Mouse (Mus musculus) ES-E14 (cell line): ENCODE results near the gene Cycs. TPM values are rescaled to one million over a fixed set of nuclear protein-coding genes. Genes with fewer than 3 reads are reported as not detected.
"Not testable (repeated sequence)": the region's sequence is repeated elsewhere in the genome, so short reads cannot be mapped to it uniquely, and the experiment has no call there.

Experiments used
- DNase-seq: peaks from one replicate; pipeline ENCODE4 v3.0.0-alpha.2; 2013; ENCODE audit warnings: low read depth, low spot score
- H3K27ac ChIP-seq: 2 replicates; pipeline ENCODE4 v1.5.1; 2012; ENCODE audit warnings: low read depth, mild to moderate bottlenecking, low read length, moderate library complexity, mixed read lengths; ENCODE audit not compliant: poor library complexity, insufficient read depth, severe bottlenecking
- H3K36me3 ChIP-seq: 2 replicates; pipeline ENCODE4 v1.6.1; 2012; ENCODE audit warnings: mild to moderate bottlenecking, low read length, moderate library complexity, mixed read lengths; ENCODE audit not compliant: control insufficient read depth, poor library complexity, insufficient read depth, severe bottlenecking
- H3K4me1 ChIP-seq, 2 experiments: fragments of 150-350 bp in 1 of 2; sonication (generic) in 1 of 2; 2 replicates each; pipeline ENCODE4 v1.6.1; 2012; ENCODE audit warnings: low read length in 2 of 2, mild to moderate bottlenecking in 1 of 2, mixed read lengths in 1 of 2; ENCODE audit not compliant: control insufficient read depth in 2 of 2, insufficient read depth in 2 of 2, poor library complexity in 1 of 2
- H3K4me3 ChIP-seq, 2 experiments: fragments of 150-350 bp in 1 of 2; sonication (generic) in 1 of 2; 2 replicates each; pipeline ENCODE4 v1.5.1; 2012; ENCODE audit warnings: low read length in 2 of 2, low read depth in 1 of 2, mild to moderate bottlenecking in 1 of 2, mixed read lengths in 1 of 2; ENCODE audit not compliant: insufficient read depth in 1 of 2, poor library complexity in 1 of 2, severe bottlenecking in 1 of 2
- H3K9ac ChIP-seq: 2 replicates; pipeline ENCODE4 v1.6.1; 2012; ENCODE audit warnings: low read depth, mild to moderate bottlenecking, low read length, mixed read lengths; ENCODE audit not compliant: poor library complexity, insufficient read depth, severe bottlenecking
- H3K9me3 ChIP-seq: fragments of 150-350 bp; sonication (generic); 2 replicates; pipeline ENCODE4 v1.6.1; 2012; ENCODE audit warnings: low read depth, mild to moderate bottlenecking, low read length; ENCODE audit not compliant: control insufficient read depth, insufficient read depth
- CHD2 ChIP-seq: IDR thresholded peaks from 2 replicates; pipeline ENCODE4 v1.6.1; 2014; ENCODE audit warnings: mild to moderate bottlenecking, low read depth, low read length, inconsistent platforms
- HCFC1 ChIP-seq: IDR thresholded peaks from 2 replicates; pipeline ENCODE4 v1.6.1; 2012; ENCODE audit warnings: low read length, inconsistent platforms, borderline replicate concordance; ENCODE audit not compliant: insufficient read depth
- MAFK ChIP-seq: IDR thresholded peaks from 2 replicates; pipeline ENCODE4 v1.6.1; 2014; ENCODE audit warnings: mild to moderate bottlenecking, low read depth, low read length, inconsistent platforms; ENCODE audit not compliant: insufficient read depth
- ZC3H11A ChIP-seq: IDR thresholded peaks from 2 replicates; pipeline ENCODE4 v1.6.1; 2012; ENCODE audit warnings: low read depth, mild to moderate bottlenecking, inconsistent platforms, low read length, borderline replicate concordance
- ZNF384 ChIP-seq: IDR thresholded peaks from 2 replicates; pipeline ENCODE4 v1.6.1; 2012; ENCODE audit warnings: low read depth, low read length, inconsistent platforms
- in situ Hi-C, 2 experiments: fragments of 600-800 bp; cut with MboI; formaldehyde crosslinking; loops; one replicate each; pipeline ENCODE4 v1.15.1; 2025; ENCODE audit warnings: low sequenced_read_pairs in 2 of 2, inconsistent platforms in 1 of 2; ENCODE audit not compliant: unreplicated experiment in 2 of 2
- total RNA-seq: library from RNA; depleted of rRNA; stranded (reverse); fragments of 300-350 nt; gene quantifications from 2 replicates; pipeline ENCODE4 v1.2.3, GENCODE M21; 2012

Gene Cycs
- total RNA-seq, 1 experiment = 52.1 TPM

DNA sequence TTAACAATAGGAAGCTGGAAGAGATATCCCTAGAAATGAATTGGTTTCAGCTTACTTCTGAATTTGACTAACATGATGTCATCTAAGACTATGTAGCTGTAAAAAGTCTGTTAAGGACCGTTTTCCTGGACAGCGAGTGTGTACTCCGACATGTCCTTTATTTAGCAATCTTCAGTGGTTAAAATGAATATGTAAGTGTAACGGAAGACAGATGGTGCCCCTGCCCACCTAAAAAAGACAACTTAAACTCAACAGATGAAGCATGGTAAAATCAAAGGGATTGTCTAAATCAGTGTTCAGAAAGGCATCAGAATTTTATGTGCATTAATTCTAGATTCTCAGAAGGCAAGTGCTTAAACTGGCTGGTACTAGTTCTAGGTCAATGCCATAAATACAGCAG is 3.9 kb downstream of the Cycs start:
- H3K9me3 ChIP-seq = no peaks in the 10 kb centered on the region
- no peak for DNase-seq
- no peak overlapping the region for H3K4me3 ChIP-seq
- no peak for TF ChIP-seq MAFK
- no peak for TF ChIP-seq HCFC1
- no peak overlapping the region for H3K9ac ChIP-seq
- H3K36me3 ChIP-seq = peaks cover 3% of the 10 kb centered on the region; the same call in 1 of the 2 replicates
- no peak overlapping the region for H3K27ac ChIP-seq
- in situ Hi-C loops = no loop called here
- no peaks in the 10 kb centered on the region for H3K4me1 ChIP-seq

DNA sequence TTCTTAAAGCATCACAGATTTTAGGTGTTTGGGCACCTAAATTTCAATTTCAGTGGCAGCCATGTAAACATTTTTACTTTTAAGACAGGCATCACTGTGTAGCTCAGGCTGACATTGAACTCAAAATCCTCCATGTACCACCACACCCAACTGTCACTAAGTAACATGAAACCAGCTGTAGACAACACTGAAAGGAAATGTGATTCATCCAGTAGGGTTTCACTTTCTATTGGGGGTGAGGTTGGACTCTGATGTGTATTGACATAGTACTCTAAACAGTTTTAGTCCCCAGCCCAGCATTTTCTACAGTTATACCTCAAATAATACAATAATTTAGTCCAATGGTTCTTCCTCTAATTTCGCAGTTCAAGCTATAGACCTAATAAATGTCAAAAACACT is 5.6 kb downstream of the Cycs start:
- DNase-seq = no peak
- H3K9me3 ChIP-seq = no peaks in the 10 kb centered on the region
- H3K27ac ChIP-seq = no peak overlapping the region
- H3K4me1 ChIP-seq = no peaks in the 10 kb centered on the region
- no peak for TF ChIP-seq MAFK
- no peak for TF ChIP-seq ZNF384
- TF ChIP-seq ZC3H11A = no peak
- no peak for TF ChIP-seq CHD2
- TF ChIP-seq HCFC1 = no peak
- in situ Hi-C loops = no loop called here
- no peak overlapping the region for H3K4me3 ChIP-seq
- no peak overlapping the region for H3K9ac ChIP-seq
- H3K36me3 ChIP-seq = peaks cover 3% of the 10 kb centered on the region; the same call in 1 of the 2 replicates

DNA sequence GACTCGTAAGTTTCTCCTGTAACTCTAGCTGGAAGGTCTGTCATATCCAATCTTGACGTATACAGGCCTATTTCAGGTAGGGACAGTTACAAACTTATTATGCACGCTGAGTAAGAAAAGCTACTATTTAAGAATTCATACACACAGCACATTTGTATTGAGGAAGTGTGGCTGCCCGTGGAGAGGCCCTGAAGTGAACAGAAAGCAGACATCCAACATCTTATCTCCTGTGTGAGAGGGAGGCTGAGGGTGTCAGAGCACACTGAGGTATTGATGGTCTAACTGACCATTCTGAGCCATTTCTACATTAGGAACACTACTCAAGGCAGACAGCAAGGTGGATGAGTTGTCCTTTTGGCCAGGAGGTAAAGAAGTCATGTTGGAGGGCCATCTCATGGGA is 7.5 kb downstream of the Cycs start:
- Histone ChIP-seq H3K4me3 (no peak overlapping the region), H3K36me3 (no peaks in the 10 kb centered on the region; the same call in 1 of the 2 replicates), H3K27ac (no peak overlapping the region), H3K9ac (no peak overlapping the region), H3K4me1 (no peaks in the 10 kb centered on the region), H3K9me3 (no peaks in the 10 kb centered on the region)
- TF ChIP-seq MAFK (no peak), ZNF384 (no peak), ZC3H11A (no peak), CHD2 (no peak), HCFC1 (no peak)
- in situ Hi-C loops = no loop called here
- DNase-seq = no peak

DNA sequence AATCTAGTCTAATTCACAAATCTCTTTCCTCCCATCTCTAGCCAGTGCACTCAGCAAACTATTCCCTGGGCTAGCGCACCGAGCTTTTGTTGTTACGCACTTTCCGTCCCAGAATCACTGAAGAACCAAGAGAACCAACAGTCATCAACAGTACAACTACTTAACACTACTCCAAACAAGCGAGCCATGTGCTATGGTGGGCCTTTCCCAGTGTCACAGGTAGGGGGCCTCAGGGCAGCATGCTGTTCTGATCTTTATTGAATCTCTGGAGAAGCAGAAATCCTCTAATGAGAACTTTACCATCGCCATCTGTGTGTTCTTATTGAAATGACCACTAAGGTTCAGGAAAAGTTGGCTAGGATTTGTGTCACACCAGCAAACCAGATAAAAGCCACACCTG is 8.8 kb downstream of the Cycs start:
- TF ChIP-seq CHD2 (no peak), MAFK (no peak), HCFC1 (no peak), ZNF384 (no peak), ZC3H11A (no peak)
- H3K4me3 ChIP-seq = no peak overlapping the region
- H3K9ac ChIP-seq = no peak overlapping the region
- H3K36me3 ChIP-seq = no peaks in the 10 kb centered on the region
- in situ Hi-C loops = no loop called here
- no peak overlapping the region for H3K27ac ChIP-seq
- no peak for DNase-seq
- no peaks in the 10 kb centered on the region for H3K9me3 ChIP-seq
- H3K4me1 ChIP-seq = no peaks in the 10 kb centered on the region

DNA sequence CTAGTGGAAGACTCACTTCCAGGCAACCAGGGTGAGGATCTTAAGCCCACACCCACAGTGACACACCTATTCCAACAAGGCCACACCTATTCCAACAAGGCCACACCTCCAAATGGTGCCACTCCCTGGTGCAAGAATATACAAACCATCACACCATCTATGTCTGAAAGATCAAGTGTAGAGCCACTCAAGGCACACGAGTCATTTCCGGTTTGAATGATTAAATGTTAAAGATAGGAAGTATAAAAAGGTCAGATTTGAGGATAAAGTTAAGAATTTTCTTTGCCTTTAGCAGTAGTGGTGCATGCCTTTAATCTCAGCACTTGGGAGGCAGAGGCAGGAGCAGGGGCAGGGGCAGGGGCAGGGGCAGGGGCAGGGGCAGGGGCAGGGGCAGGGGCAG is 12.1 kb downstream of the Cycs start:
- H3K9ac ChIP-seq, H3K9me3 ChIP-seq, DNase-seq, H3K4me1 ChIP-seq, in situ Hi-C loops, H3K27ac ChIP-seq, H3K4me3 ChIP-seq, H3K36me3 ChIP-seq: not testable (repeated sequence)
